Mouse (Mus musculus) heart, embryonic 11.5 days (tissue): Measurements from ENCODE around the gene Bcl2. TPM values are rescaled to one million over a fixed set of nuclear protein-coding genes. Genes with fewer than 3 reads are reported as not detected.

Source experiments
- ATAC-seq: fragments of 200-750 bp; cut with Nextera tagmentation; replicated peaks from 2 replicates; pipeline ENCODE4 v1.8.0; 2017; ENCODE audit warnings: moderate library complexity; ENCODE audit not compliant: insufficient number of reproducible peaks, low FRiP score, low TSS enrichment
- H3K27ac ChIP-seq: fragments of 300-500 bp; sonication (generic); 2 replicates; pipeline ENCODE4 v1.5.1; 2014; ENCODE audit warnings: mild to moderate bottlenecking, low read depth, low read length
- H3K27me3 ChIP-seq: fragments of 300-500 bp; sonication (generic); 2 replicates; pipeline ENCODE4 v1.6.1; 2014; ENCODE audit warnings: mild to moderate bottlenecking, low read length, mixed read lengths; ENCODE audit not compliant: control insufficient read depth, insufficient read depth
- H3K36me3 ChIP-seq: fragments of 300-500 bp; sonication (generic); 2 replicates; pipeline ENCODE4 v1.6.1; 2014; ENCODE audit warnings: mild to moderate bottlenecking, low read length, moderate library complexity, mixed read lengths; ENCODE audit not compliant: control insufficient read depth, insufficient read depth
- H3K4me1 ChIP-seq: fragments of 300-500 bp; sonication (generic); 2 replicates; pipeline ENCODE4 v1.6.1; 2014; ENCODE audit warnings: low read length; ENCODE audit not compliant: control insufficient read depth, insufficient read depth
- H3K4me2 ChIP-seq: fragments of 300-500 bp; sonication (generic); 2 replicates; pipeline ENCODE4 v1.6.1; 2014; ENCODE audit warnings: mild to moderate bottlenecking, moderate library complexity
- H3K4me3 ChIP-seq: fragments of 300-500 bp; sonication (generic); 2 replicates; pipeline ENCODE4 v1.5.1; 2014; ENCODE audit warnings: low read depth, low read length
- H3K9ac ChIP-seq: fragments of 300-500 bp; sonication (generic); 2 replicates; pipeline ENCODE4 v1.6.1; 2014; ENCODE audit warnings: mild to moderate bottlenecking, low read depth, low read length, moderate library complexity
- H3K9me3 ChIP-seq: fragments of 300-500 bp; sonication (generic); replicated peaks from 2 replicates; pipeline ENCODE4 v1.6.1; 2016; ENCODE audit warnings: low read length; ENCODE audit not compliant: control insufficient read depth
- WGBS: fragments of 180-500 bp; shearing (Covaris S2); extraction: QIAGEN DNeasy Blood & Tissue Kit; methylation state at CpG from one replicate; pipeline ENCODE4 v1.1.7; 2014; ENCODE audit not compliant: insufficient replicate concordance; 5-methylcytosine and 5-hydroxymethylcytosine counted together
- polyA plus RNA-seq: library from polyadenylated mRNA; unstranded; fragments of >200 nt; fragmentation: Nextera tagmentation; extraction: Ambion mirVana; gene quantifications from 2 replicates; pipeline ENCODE4 v1.2.1, GENCODE M21; 2014

The Bcl2 gene
- polyA plus RNA-seq, 1 experiment from 2014 or later: 7.3 TPM

DNA sequence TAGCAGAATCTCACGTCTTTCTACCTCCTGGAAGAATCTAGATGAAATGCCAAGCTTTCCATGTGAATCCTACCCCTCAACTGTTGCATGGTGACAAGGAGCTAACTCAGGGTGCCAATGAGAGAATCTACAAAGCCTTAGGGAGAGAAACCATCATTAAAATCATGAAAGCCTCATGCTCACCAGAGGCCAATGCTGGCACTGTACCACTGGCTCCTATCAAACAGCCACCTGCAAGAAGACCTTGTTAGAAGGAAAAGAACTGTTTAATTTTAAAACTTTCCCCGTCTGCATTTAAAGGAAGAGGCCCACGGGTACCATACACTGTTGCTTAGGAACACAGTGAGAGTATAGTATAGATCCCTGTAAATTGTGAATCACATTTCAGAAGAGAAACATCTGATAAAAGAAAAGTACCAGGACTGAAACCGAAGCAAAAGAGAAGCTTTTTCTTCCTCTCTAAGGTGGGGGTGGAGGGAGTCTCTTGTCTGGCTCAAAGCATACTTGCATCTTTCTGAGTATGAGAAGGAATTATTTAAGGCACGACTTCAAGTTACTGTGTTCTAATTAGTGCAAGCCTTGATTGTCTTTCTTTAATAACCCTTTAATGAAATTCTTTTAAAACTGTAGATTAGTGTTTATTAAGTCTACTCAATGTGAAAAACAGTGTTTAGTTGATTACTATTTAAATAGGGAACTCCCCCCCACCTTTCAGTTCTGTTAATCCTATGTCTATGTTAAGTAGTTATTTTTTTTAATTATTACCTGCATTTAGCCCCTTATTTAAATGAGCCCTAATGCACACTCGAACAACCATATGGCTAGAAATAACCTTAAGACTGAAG is 6.8 kb downstream of the Bcl2 start:
- no peak for ATAC-seq
- Histone ChIP-seq H3K27ac (no peak overlapping the region), H3K4me2 (no peak overlapping the region), H3K4me1 (peaks cover 11% of the 10 kb centered on the region; the same call in 1 of the 2 replicates), H3K9ac (no peak overlapping the region), H3K27me3 (no peaks in the 10 kb centered on the region), H3K4me3 (no peak overlapping the region), H3K9me3 (no peaks in the 10 kb centered on the region), H3K36me3 (no peaks in the 10 kb centered on the region)
- WGBS: 75% methylated on average over 6 of the region's 6 CpGs

DNA sequence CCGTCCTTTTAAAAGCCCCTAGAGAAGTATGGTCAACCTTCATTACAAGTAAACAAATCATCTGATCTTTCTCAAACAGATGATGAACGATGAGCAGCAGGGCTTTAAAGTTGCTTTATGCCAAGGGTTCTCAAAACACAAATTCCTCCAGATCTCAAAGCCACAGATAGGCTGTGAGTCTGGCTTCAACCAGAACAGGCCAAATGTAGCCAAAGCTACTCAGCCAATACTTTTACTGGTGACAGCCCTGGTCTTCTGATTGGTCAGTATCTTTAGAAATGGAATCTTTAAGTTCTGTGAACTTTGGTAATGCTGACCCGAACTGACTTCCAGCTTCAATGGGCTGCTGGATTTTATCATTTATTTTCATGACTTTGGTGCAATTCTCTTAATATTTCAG is 10.9 kb downstream of the Bcl2 start:
- Histone ChIP-seq H3K36me3 (no peaks in the 10 kb centered on the region), H3K4me2 (no peak overlapping the region), H3K27me3 (no peaks in the 10 kb centered on the region), H3K9ac (no peak overlapping the region), H3K27ac (no peak overlapping the region), H3K4me3 (no peak overlapping the region), H3K9me3 (no peaks in the 10 kb centered on the region), H3K4me1 (peaks cover 5% of the 10 kb centered on the region; the same call in 1 of the 2 replicates)
- ATAC-seq: no peak
- 47% methylated on average over 3 of the region's 3 CpGs for WGBS

DNA sequence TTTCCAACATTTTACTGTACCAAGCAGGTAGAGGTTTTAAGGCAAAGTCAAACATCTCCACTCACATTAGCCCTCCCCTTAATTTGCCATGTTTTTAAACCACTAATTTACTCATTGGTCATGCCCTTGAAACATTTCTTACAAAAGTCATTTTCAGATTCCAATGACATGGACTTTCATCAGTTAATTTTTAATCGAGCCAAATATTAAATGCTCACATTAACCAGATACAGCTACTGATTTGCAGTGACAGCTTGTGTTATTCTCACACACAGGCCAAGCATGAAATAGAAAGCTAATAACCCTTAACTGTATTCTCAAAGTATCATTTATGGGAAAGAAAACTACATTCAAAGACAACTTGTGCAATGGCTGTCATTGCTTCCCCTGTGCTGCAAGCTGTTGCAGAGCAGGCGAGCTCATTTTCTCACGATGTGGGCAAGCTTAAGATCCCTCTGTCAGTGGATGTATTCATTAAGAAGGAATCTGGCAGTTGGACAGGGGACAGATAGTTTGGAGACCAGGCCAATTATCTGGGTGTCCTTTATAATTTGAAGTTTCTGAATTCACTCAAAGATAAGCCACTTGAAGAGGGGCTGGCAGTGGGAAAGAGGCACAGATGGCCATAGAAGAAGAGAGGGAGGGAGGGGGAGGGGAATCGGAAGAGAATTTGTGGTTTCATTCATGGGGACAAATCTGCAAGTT is 11.5 kb downstream of the Bcl2 start:
- whole genome bisulfite sequencing: 53% methylated on average over 4 of the region's 4 CpGs
- Histone ChIP-seq H3K36me3 (no peaks in the 10 kb centered on the region), H3K27ac (no peak overlapping the region), H3K27me3 (no peaks in the 10 kb centered on the region), H3K9ac (no peak overlapping the region), H3K4me2 (no peak overlapping the region), H3K4me3 (no peak overlapping the region), H3K4me1 (peaks cover 5% of the 10 kb centered on the region; the same call in 1 of the 2 replicates), H3K9me3 (no peaks in the 10 kb centered on the region)
- ATAC-seq: no peak

DNA sequence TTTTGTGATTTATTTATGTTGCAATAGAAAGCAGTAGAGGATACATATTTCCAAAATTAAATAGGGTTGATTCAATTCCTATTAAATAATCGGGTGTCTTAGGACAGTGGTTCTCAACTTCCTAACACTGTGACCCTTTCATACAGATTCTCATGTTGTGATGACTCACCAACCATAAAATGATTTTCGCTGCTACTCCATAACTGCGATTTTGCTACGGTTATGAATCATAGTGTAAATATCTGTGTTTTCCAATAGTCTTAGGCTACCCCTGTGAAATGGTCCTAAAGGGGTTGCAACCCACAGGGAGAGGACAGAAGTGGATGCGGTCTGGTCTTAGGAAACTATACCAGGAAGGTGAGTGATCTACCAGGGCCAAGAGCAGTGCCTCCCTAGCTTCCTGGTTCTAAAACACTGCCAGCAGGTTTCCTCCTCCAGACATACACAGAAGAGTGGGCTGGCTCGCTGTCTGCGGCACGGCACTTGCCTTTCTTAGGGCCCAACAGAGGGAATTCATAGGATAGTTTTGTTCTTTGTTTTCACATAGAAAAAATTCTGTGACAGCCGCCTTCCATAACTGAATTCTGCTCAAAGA is 13.5 kb downstream of the Bcl2 start:
- WGBS: 91% methylated on average over 9 of the region's 9 CpGs
- Histone ChIP-seq H3K9me3 (no peaks in the 10 kb centered on the region), H3K27me3 (no peaks in the 10 kb centered on the region), H3K27ac (no peak overlapping the region), H3K36me3 (no peaks in the 10 kb centered on the region), H3K4me1 (peaks cover 5% of the 10 kb centered on the region; the same call in 1 of the 2 replicates), H3K9ac (no peak overlapping the region), H3K4me2 (no peak overlapping the region), H3K4me3 (no peak overlapping the region)
- no peak for ATAC-seq

GRCm38 (mm10) chr1:106696472-106696871 is 17.6 kb downstream of the Bcl2 start:
- Histone ChIP-seq H3K9me3 (no peaks in the 10 kb centered on the region), H3K9ac (no peak overlapping the region), H3K4me2 (no peak overlapping the region), H3K4me3 (no peak overlapping the region), H3K36me3 (no peaks in the 10 kb centered on the region), H3K4me1 (peaks cover 13% of the 10 kb centered on the region), H3K27ac (no peak overlapping the region), H3K27me3 (no peaks in the 10 kb centered on the region)
- 80% methylated on average over 5 of the region's 5 CpGs for WGBS
- no peak for ATAC-seq

DNA sequence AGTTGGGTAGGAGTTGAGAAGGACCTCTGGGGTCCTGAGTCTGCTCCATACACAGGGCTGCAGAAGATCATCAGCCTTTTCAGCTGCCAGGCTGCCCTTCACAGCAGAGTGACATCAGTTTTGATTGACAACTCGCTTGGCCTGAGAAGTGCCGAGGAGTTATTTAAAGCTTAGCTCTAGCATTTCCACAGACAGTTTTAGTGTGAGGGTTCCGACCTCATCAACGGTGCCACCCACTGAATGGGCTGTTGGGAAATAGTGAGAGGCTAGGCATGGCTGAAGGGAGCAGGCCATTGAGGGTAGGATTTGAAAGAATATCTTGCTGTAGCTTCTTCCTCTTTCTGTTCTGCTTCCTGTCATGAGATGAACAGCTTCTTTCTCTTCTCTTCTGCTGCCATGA is 18.4 kb downstream of the Bcl2 start:
- no peak overlapping the region for H3K4me3 ChIP-seq
- H3K27ac ChIP-seq: no peak overlapping the region
- peaks cover 13% of the 10 kb centered on the region for H3K4me1 ChIP-seq
- no peak overlapping the region for H3K4me2 ChIP-seq
- H3K36me3 ChIP-seq: no peaks in the 10 kb centered on the region
- no peaks in the 10 kb centered on the region for H3K27me3 ChIP-seq
- WGBS: 58% methylated on average over 4 of the region's 4 CpGs
- H3K9ac ChIP-seq: no peak overlapping the region
- H3K9me3 ChIP-seq: no peaks in the 10 kb centered on the region
- no peak for ATAC-seq

- H3K36me3 ChIP-seq: no peaks in the 10 kb centered on the region
- no peak overlapping the region for H3K4me3 ChIP-seq
- H3K4me2 ChIP-seq: no peak overlapping the region
- H3K27ac ChIP-seq: no peak overlapping the region
- no peaks in the 10 kb centered on the region for H3K9me3 ChIP-seq
- H3K4me1 ChIP-seq: peaks cover 13% of the 10 kb centered on the region
- WGBS: 50% methylated on average over 6 of the region's 6 CpGs
- no peak overlapping the region for H3K9ac ChIP-seq
- H3K27me3 ChIP-seq: no peaks in the 10 kb centered on the region
- ATAC-seq: no peak
Measured at GRCm38 (mm10) chr1:106694316-106694715, 19.8 kb downstream of the Bcl2 start.

DNA sequence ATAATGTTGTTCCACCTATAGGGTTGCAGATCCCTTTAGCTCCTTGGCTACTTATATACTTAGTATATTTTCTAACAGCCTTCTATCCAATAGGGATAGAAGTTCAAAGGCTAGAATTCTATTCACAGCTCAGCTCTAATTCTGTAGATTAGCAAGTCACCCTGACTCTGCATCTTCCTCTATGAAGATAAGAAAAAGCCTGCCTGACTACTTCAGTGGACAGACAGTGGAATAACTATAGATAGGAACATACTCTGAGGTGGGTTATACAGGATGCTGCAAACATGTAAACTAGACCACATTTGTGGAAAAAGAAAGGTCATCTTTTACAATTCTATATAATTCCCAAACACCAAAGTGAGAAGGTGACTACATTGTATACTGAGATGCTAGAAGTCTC is 21.5 kb downstream of the Bcl2 start:
- H3K27me3 ChIP-seq: no peaks in the 10 kb centered on the region
- no peak overlapping the region for H3K27ac ChIP-seq
- no peak for ATAC-seq
- no peak overlapping the region for H3K4me3 ChIP-seq
- H3K4me2 ChIP-seq: no peak overlapping the region
- H3K4me1 ChIP-seq: peaks cover 20% of the 10 kb centered on the region
- H3K36me3 ChIP-seq: no peaks in the 10 kb centered on the region
- H3K9ac ChIP-seq: no peak overlapping the region
- H3K9me3 ChIP-seq: no peaks in the 10 kb centered on the region
